Mouse (Mus musculus) heart, postnatal 0 days (tissue): Measurements from ENCODE around the gene Mlip. TPM values are rescaled to one million over a fixed set of nuclear protein-coding genes. Genes with fewer than 3 reads are reported as not detected.

Experiments used
- ATAC-seq: fragments of 200-750 bp; cut with Nextera tagmentation; 2 replicates; pipeline ENCODE4 v1.8.0; 2017; ENCODE audit warnings: low read depth, moderate number of reproducible peaks, moderate library complexity; ENCODE audit not compliant: insufficient read depth
- DNase-seq: peaks from one replicate; pipeline ENCODE4 v3.0.0-alpha.2; 2016; ENCODE audit warnings: low spot score
- H3K27ac ChIP-seq: fragments of 300-500 bp; sonication (generic); 2 replicates; pipeline ENCODE4 v1.5.1; 2014; ENCODE audit warnings: low read depth, mild to moderate bottlenecking
- H3K27me3 ChIP-seq: fragments of 300-500 bp; sonication (generic); 2 replicates; pipeline ENCODE4 v1.6.1; 2014; ENCODE audit warnings: low read length, mixed read lengths; ENCODE audit not compliant: control insufficient read depth, insufficient read depth
- H3K36me3 ChIP-seq: fragments of 300-500 bp; sonication (generic); replicated peaks from 2 replicates; pipeline ENCODE4 v1.6.1; 2014; ENCODE audit warnings: low read length, mixed read lengths; ENCODE audit not compliant: control insufficient read depth, insufficient read depth
- H3K4me1 ChIP-seq: fragments of 300-500 bp; sonication (generic); 2 replicates; pipeline ENCODE4 v1.6.1; 2014; ENCODE audit warnings: antibody characterized with exemption; ENCODE audit not compliant: control insufficient read depth, insufficient read depth
- H3K4me2 ChIP-seq: fragments of 300-500 bp; sonication (generic); 2 replicates; pipeline ENCODE4 v1.6.1; 2014; ENCODE audit warnings: low read depth, mild to moderate bottlenecking, low read length, moderate library complexity
- H3K4me3 ChIP-seq: fragments of 300-500 bp; sonication (generic); 2 replicates; pipeline ENCODE4 v1.5.1; 2014; ENCODE audit warnings: low read depth, low read length
- H3K9ac ChIP-seq: fragments of 300-500 bp; sonication (generic); replicated peaks from 2 replicates; pipeline ENCODE4 v1.6.1; 2014; ENCODE audit warnings: low read depth, low read length, mixed read lengths
- H3K9me3 ChIP-seq: fragments of 300-500 bp; sonication (generic); replicated peaks from 2 replicates; pipeline ENCODE4 v1.6.1; 2016; ENCODE audit warnings: low read length; ENCODE audit not compliant: control insufficient read depth
- CTCF ChIP-seq: IDR thresholded peaks from 2 replicates; pipeline ENCODE4 v1.5.1; 2016; ENCODE audit warnings: antibody characterized with exemption, control low read depth, low read depth
- EP300 ChIP-seq: IDR thresholded peaks from 2 replicates; pipeline ENCODE4 v1.6.1; 2016; ENCODE audit warnings: antibody characterized with exemption, low read depth
- WGBS: fragments of 180-500 bp; shearing (Covaris S2); extraction: QIAGEN DNeasy Blood & Tissue Kit; methylation state at CpG from one replicate; pipeline ENCODE4 v1.1.7; 2014; 5-methylcytosine and 5-hydroxymethylcytosine counted together
- polyA plus RNA-seq: library from polyadenylated mRNA; unstranded; fragments of >200 nt; fragmentation: Nextera tagmentation; extraction: Ambion mirVana; gene quantifications from 2 replicates; pipeline ENCODE4 v1.2.1, GENCODE M21; 2015
- total RNA-seq: library from RNA; depleted of rRNA; stranded (reverse); fragments of >200 nt; gene quantifications from 2 replicates; pipeline ENCODE4 v1.2.3, GENCODE M21; 2014; ENCODE audit warnings: low replicate concordance

Mlip gene
- total and polyA plus RNA-seq, 2 experiments from 2014 or later, result 87.9 to 93.8 TPM

GRCm38 (mm10) chr9:77278055-77278454, 74.7 kb downstream of the Mlip start:
- Histone ChIP-seq H3K27ac (peak overlapping the region; percentile 68; the same call in 1 of the 2 replicates), H3K4me2 (no peak overlapping the region), H3K9me3 (no peaks in the 10 kb centered on the region), H3K4me3 (no peak overlapping the region), H3K9ac (no peak overlapping the region), H3K27me3 (no peaks in the 10 kb centered on the region), H3K36me3 (no peaks in the 10 kb centered on the region), H3K4me1 (peaks cover 27% of the 10 kb centered on the region)
- no peak for TF ChIP-seq EP300
- no peak for TF ChIP-seq CTCF
- ATAC-seq (peak; percentile 44; the same call in 1 of the 2 replicates), DNase-seq (peak; percentile 19)
- WGBS, result 49% methylated on average over 3 of the region's 3 CpGs

DNA sequence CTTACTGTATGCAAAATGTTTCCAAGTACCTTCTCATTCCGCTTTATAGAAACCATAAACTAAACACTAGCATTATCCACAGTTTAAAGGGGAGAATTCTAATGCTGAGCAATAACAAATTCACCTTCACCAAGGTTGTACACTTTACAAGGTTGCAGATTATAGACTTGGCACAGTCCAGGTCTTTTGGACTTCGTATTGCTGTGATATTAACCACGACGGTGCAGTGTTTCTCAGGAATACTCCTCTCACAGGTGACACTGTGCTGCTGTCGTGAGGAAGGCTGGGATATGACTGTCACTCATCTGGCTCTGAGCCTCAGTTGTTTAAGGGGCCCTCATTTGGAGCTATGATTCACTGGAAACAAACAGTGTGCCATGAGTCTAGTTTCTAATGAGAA, 75.5 kb downstream of the Mlip start:
- H3K27me3 ChIP-seq, result no peaks in the 10 kb centered on the region
- peaks cover 27% of the 10 kb centered on the region for H3K4me1 ChIP-seq
- no peaks in the 10 kb centered on the region for H3K36me3 ChIP-seq
- no peak overlapping the region for H3K4me3 ChIP-seq
- WGBS, result 39% methylated on average over 5 of the region's 5 CpGs
- no peak for DNase-seq
- H3K27ac ChIP-seq, result peak overlapping the region; percentile 68
- H3K9ac ChIP-seq, result no peak overlapping the region
- TF ChIP-seq CTCF, result no peak
- no peak for TF ChIP-seq EP300
- peak; percentile 55 for ATAC-seq
- no peak overlapping the region for H3K4me2 ChIP-seq
- H3K9me3 ChIP-seq, result no peaks in the 10 kb centered on the region

- whole genome bisulfite sequencing, result 34% methylated on average over 5 of the region's 5 CpGs
- ATAC-seq, result peak; percentile 49; the same call in 1 of the 2 replicates
- Histone ChIP-seq H3K4me2 (no peak overlapping the region), H3K4me1 (peaks cover 27% of the 10 kb centered on the region), H3K9ac (no peak overlapping the region), H3K27ac (peak overlapping the region; percentile 68), H3K27me3 (no peaks in the 10 kb centered on the region), H3K36me3 (no peaks in the 10 kb centered on the region), H3K4me3 (no peak overlapping the region), H3K9me3 (no peaks in the 10 kb centered on the region)
- TF ChIP-seq CTCF (no peak), EP300 (no peak)
- peak; percentile 44 for DNase-seq
Measured at GRCm38 (mm10) chr9:77276451-77277154, 76.2 kb downstream of the Mlip start.

GRCm38 (mm10) chr9:77272727-77273126, 80.0 kb downstream of the Mlip start:
- Histone ChIP-seq H3K4me3 (no peak overlapping the region), H3K4me1 (peaks cover 10% of the 10 kb centered on the region), H3K27ac (no peak overlapping the region), H3K9ac (no peak overlapping the region), H3K36me3 (no peaks in the 10 kb centered on the region), H3K27me3 (no peaks in the 10 kb centered on the region), H3K9me3 (no peaks in the 10 kb centered on the region), H3K4me2 (no peak overlapping the region)
- DNase-seq (no peak), ATAC-seq (no peak)
- WGBS, result 90% methylated on average over 4 of the region's 4 CpGs
- TF ChIP-seq EP300 (no peak), CTCF (no peak)

DNA sequence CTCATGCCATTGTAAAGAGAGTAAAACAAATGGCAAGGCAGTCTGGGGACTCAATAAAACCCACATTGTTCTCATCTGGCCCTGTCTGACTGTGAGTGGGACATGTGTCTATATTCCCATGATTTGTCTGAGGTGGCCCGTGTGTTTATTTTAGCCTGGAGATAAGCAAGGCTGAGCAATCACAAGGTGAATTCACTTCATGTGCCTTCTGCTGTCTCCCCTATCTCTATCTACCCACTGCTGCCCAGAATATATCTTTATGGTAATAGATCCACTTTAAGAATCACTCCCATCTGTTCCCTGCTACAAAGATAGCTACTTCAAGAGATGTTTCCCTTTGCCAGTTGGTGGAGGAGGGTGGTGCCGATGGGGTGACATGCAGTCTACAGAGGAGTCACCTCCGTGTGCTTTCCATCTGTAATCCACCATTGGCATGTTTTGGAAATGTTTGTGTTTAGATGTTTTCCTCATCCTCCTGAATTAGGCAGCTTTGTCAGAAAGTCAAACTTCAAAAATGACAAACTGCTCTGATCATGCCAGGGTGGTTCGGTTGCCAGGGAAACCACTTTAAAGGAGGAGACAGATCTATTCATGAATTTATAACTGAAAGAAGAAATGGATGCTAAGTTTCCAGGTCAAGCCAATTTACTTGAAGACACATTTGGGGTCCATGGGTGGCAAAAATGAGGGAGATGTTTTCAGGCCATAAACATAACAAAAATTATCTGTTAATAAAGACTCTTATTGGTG, 87.3 kb downstream of the Mlip start:
- ATAC-seq (no peak), DNase-seq (no peak)
- Histone ChIP-seq H3K36me3 (no peaks in the 10 kb centered on the region), H3K4me3 (no peak overlapping the region), H3K4me2 (0 out of 2 replicates have a peak overlapping the region, but pooled peaks have one; percentile 7), H3K9ac (no peak overlapping the region), H3K9me3 (no peaks in the 10 kb centered on the region), H3K27me3 (no peaks in the 10 kb centered on the region), H3K27ac (peak overlapping the region; percentile 46), H3K4me1 (peaks cover 5% of the 10 kb centered on the region)
- 45% methylated on average over 4 of the region's 4 CpGs for WGBS
- TF ChIP-seq CTCF, result no peak
- TF ChIP-seq EP300, result peak; percentile 54; the same call in 1 of the 2 replicates
